Mouse (Mus musculus): ENCODE results near the gene Gsx2.

The Gsx2 gene

DNA sequence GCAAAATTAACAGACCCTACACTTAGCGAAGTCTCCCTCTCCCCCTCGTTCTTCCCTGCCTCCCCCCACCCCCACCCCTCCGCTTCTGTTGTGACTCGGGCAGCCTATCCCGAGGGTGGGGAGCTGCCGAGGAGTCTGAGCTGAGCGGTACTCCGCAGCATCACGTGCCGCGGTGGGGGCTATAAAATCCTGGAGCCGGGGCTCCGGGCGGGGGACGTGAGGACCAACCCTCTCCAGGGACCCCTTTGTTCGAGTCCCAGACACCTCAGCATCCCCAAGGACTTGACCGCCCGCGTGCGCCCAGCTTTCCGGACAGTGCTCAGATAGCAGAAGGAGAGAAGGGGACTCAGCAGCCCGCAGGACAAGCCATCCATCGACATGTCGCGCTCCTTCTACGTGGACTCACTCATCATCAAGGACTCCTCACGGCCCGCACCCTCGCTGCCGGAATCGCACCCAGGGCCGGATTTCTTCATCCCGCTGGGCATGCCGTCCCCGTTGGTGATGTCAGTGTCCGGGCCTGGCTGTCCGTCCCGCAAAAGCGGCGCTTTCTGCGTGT lies at the start of gene Gsx2:
Gene Gsx2 (plus strand): TSS at position 219 of the 559 bp plus-strand sequence.
- DNase-seq, result no peak

DNA sequence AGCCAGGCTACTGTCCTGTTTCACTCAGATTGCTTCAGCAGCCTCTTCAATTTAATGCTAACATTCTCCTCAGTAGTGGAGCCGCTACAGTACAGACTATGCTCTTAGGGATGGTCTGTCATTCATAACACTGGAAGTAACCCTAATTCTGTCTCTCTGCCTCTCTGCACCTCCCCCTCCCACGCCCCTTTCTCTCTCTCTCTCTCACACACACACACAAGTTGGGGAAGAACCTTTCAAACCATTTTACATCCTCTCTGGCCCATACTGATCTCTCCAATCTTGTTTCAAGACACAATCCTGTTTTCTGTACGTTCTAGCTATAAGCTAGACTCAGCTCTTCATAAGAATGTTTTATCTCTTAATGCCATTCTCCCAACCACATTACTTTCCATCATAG lies 39.9 kb upstream of the Gsx2 start:
- DNase-seq, result no peak

DNA sequence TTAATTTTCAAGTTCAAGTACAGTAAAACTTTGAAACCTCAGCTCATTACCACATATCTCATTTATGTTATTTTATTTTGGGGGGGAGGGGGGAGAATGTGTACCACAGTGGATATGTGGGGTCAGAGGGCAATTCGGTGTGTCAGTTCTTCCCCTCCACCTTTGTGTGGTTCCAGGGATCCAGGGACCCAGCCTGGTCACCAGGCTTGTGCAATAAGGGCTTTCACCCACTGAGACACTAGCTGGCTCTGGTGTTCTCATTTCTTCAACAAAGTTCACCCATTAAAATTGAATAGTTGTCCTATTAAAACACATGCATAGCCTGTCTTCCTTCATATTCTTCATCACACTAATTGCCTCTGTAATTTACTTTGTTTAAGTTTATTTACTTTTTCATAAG lies 36.1 kb upstream of the Gsx2 start:
- DNase-seq, result no peak

DNA sequence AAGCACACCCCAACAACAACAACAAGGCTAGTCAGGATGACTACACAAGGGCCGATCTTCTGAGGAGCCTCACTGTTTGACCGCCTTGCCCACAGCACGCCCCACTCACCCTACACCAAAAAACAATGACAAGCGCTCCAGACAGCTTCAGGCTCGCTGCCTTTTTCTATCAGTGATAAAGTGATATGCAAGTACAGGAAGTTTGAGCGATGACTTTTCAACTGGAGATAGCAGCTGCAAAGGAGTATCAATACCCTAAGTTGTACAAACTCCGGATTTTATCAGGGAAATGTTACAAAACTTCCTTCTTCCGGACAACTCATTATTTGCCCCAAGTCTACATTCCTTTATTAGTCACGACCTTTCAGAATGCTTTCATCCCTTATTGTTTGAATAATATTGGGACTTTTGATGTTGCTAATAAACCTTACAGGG lies 32.4 kb upstream of the Gsx2 start:
- DNase-seq, result no peak

DNA sequence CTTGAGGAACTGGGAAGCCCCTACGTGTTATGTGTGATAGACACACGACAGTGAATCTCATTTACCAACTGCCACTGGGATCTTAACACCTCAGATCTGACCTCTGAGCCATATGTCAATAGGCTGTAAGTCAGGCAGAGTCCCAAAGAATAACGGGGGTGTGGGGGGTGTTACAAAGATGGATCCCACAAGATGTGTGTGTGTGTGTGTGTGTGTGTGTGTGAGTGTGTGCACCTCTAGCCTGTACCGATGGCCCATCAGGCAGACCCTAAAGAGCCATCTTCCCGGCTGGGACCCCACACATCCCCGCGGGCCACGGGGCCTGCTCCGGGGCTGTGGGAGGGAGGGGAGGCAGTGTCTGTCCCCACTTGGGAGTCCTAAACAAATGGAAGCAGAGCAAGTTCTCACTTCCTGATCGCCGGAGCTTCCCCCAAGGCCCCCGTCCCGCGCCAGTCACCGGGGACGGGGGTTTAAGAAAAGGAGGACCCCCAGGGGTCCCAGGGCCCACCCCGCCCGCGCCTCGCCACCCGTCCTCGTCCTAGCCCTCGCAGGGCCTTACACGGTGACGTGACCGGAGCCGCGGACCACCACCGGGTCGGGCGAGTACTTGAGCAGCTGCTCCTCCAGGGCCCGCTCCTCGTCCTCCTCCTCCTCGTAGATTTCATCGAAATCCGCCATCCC lies 31.6 kb upstream of the Gsx2 start:
- peak; percentile 59 for DNase-seq

DNA sequence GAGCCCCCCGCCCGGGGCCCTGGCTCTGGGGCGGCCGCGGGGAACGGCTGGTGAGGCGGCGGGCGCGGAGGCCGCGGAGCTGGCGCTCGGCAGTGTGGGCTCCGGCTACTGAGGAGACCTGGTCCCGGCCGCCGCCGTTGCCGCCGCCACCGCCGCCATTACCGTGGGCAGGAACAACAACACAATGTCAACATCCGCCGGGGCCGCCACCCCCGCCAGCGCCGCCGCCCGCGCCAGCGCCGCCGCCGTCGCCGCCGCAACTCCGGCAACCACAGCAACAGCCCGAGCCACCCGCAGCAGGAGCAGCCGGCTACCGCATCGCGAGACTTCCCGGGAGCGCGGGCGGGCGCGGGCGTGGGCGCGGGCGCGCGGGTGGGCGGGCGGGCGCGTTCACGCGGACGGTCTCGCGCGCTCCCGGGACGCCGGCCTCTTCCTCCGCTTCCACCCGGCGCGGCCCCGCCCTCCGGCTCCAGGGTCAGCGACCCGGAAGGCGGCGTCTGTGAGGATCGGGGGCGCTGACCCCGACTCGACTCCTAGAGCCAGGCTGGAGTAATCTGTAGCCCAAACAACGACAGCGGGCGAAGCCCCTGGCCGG lies 31.0 kb upstream of the Gsx2 start, which contains the start of gene Chic2:
Gene Chic2 (minus strand): TSS at position 465 of the 595 bp plus-strand sequence.
- peak; percentile 89 for DNase-seq

DNA sequence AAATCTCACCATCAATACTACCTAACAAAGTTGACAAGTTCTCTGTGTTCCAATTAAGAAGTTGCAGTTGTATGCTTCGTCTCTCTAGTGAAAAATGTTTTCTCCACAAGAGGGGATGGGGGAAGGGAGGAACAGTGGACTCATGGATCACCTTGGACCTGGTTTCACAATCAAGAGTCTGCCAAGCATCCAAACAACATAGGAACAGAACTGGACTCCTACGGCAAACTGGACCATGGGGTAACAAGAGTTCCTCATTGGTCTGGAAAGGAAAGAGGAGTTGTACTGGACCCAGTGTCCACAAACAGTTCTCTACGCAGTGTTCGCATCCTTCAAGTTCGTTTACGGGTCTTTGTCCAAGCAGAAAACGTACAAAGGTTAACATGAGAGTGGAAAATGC lies 30.0 kb upstream of the Gsx2 start:
- DNase-seq, result no peak

DNA sequence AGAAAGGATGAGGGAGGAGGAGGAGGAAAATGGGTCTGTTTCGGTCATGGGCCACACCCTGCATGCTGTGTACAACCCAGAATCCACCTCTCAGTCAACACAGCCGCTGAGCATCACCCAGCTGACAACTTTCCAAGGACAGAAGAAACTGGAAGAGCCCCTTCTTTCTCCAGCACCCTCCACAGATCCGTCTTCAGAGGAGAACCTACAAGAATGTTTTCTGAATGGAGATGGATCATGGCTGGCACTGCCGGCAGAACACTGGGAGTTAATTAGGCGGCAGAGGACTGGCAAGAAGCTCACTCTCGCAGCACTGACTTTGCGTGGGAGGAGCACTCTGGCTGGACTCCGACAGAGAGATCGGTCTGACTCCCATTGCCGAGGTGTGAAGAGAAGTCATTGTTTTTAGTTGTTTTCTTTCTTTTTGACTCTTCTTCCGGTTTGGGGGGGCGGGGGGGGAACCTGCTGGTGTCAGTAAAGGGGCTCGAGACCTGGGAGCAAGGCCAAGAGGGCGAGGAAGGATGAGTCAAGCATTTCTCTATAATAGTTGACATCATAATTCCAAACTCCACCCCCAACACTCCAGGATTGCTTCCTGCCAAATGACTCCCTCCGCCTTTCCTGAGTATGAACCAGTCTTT lies 28.6 kb upstream of the Gsx2 start:
- DNase-seq, result no peak

DNA sequence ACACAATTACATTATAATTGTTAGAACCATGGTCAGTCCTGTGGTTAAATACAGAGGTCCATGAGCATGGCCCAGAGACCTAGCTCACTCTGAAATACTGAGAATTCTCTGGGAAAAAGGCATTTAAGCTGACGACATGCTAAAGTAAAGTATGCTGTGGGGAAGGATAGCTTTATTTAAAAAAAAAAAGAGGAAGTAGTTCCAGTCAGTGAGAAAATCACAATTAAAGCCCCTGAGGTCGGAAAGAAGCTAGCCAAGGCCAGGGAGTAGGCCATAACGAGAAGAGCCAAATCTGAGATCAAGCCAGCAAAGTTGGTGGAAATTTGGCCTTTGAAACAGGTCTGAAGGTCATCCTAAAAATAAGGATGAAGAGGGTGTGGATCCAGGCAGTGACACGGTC lies 24.3 kb upstream of the Gsx2 start:
- no peak for DNase-seq

DNA sequence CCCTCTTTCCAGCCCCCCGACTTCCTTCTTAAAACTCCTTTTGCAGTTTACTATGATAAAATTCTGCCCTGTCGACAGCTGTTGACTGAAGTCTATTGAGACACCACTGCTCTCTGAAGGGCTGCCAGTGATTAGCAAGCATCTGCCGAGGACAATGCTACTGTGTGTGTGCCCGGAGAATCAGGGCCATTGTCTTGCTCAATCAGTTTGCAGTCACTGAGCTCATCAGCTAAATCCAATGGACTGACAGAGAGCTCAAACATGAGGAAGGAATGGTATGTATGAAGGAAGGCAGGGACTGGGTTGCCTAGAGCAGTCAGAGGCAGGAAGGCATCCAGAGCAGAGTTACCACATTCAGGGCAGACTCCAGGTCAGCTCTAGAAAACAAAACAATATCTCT lies 12.2 kb upstream of the Gsx2 start:
- DNase-seq, result no peak

DNA sequence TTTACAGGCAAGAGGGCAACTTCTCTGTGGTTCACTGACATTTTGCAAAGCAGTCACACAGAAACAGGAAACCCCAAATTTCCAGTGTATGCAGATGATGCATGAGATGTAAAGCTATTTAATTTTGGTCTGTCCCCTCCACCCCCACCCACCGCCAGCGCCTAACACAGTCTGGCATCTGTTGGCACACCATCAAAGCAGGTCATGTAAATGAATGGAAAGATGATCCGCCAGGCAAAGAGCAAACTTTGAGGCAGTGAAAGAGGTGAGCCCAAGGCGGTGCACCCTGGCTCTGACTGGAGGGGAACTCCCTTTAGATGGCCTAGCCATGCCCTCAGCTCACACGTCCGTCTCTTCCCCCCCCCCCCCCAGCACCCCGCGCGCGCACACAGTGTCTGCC lies 8.7 kb upstream of the Gsx2 start:
- peak; percentile 35 for DNase-seq

DNA sequence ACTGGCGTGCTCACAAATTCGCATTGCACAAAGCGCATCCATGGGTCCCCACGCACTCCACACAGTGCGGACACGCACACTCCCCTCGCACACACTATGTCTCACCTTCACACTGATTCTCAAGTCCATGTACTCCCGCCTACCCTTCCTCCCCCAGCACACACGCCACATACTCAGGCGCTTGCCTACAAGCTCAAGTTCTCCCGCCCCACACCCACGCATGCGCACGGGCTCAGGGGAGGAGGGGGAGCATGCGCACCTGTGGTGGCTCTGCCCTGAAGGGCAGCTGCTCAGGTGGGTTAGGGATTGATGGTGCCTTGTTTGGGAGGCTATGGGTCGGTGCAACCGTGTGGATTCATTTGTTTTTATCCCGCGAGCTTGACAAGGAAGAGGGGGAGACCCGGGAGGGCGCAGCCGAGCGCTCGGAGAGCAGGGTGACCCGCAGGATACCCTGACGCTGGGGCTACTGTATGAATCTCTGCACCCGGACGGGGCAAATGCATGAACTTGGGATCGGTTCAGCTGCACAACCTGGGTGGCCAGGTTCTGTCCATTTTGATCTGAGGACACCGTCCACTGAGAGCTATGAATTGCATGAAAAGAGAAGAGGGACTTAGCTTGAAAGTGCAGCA lies 8.2 kb upstream of the Gsx2 start:
- peak; percentile 92 for DNase-seq

DNA sequence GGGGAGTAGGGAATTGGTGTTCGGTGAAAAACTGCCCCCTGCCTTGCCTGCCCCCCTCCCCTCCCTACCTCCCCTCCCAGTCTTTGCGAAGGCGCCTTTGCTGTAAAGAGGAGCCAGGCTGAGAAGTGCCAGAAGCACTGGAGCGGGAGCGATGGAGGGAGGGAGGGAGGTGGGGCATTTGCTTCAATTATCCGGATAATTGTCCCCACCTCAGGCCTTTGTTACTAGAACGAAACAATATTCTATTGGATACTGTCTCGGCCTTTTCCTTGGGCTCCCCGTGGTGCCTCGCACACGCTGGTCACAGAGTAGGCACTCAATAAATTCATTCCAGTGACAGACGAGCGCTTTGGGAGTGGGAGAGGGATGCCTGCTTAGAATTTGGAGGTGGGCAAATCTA lies 5.3 kb upstream of the Gsx2 start:
- no peak for DNase-seq

DNA sequence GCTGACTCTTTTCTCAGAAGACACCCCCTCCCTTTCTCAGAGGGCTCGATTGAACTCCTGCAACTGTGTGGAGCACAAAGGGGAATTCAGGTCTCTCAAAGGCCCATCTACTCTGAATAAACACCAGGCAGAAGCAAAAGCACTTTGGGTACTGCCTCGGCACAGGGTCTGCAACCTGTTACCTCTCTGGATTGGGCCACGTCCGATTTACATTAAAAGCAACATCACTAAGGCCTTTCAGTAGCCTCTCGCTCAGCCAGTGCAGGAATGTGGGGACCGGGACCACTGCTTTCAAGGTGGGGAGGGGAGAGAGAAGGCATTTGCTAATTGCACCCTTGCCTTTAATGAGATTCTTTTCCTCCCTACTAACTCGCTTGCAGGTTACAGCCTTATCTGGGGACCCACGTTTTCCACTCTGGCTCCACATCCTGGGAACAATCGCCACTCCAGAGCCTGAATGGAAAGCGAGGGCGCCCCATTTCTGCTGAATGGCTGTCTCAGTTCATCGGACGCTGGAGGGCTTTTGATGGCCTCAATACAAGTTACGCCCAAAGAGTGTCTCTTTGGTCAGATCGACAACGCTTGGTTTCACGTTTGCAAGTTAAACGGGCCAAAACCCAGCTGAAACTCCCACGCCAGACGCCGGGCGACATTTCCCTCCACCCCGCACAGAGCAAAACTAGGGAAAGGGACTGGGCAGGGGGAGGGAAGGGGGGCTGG lies 4.6 kb upstream of the Gsx2 start:
- DNase-seq, result no peak

DNA sequence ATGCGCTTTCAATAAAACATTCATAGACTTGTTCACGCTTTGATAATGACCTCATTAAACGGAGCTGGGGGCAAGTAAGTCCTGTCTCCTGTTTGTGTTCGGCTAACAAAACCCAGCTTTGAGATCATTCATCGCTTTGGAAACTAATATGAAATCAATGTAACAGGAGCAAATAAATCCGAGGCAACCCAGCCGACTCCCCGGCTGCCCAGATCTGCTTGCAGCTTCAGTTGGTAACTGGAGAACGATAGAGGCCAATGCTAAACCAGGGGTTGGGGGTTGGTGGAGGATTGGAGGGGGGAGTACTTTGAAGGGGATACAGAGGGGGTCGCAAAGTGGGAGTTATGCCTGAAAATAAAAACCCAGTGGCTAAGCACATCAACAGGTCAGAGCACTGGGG lies 3.5 kb upstream of the Gsx2 start:
- DNase-seq, result no peak

DNA sequence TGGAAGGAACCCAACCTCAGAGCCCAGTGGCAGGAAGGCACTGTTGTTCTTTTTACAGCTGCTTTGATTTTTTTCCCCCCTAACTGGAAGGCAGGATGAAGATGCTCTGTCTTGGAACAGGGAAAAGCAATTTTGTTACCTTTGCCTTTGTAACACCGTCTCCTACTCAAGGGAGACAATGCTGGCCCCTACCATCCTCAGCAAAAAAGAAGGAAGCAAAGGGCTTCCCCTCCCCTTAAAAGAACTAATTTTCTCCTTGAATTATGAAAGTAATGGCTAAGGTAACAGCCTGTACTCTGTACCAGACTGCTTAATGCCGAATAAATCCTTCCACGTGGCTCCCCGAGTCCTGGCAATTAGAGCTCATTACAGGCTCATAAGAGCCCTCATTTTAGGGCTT lies 2.9 kb upstream of the Gsx2 start:
- DNase-seq, result no peak

DNA sequence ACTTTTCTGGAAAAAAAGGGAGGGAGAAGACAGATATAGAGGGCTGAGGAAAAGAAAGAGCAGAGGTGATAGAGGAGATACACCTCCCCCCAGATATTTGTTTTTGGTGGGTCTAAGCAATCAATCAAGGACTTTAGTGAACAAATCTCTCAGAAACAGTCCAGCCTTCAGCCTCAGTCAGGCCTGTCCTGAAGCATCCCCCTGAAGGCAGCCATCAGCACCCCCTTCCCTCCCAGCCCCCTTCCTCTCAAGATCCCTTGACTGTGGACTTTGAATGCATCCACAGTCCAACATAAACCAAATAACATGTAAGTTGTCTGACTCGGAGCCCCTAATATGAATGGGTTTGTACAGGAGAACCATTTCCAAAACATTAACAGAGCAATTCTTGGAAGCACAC lies 2.2 kb upstream of the Gsx2 start:
- DNase-seq, result no peak

DNA sequence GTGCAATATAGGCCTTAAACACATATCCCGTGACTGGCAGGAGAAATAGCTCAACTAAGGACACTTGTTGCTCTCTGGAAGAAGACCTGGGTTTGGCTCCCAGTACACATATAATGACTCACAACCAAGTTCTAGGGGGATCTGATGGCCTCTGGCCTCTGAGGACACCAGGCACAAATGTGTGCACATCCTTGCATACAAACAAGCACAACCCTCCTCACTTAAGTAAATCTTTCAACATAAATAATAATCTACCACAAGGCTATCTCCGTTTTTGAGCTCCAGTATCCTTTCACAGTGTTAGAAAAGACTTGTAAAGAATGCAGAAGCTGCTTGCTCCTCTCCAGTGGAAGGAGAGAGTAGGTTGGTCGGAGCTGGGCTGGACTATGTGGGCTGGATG lies 1.7 kb upstream of the Gsx2 start:
- no peak for DNase-seq

DNA sequence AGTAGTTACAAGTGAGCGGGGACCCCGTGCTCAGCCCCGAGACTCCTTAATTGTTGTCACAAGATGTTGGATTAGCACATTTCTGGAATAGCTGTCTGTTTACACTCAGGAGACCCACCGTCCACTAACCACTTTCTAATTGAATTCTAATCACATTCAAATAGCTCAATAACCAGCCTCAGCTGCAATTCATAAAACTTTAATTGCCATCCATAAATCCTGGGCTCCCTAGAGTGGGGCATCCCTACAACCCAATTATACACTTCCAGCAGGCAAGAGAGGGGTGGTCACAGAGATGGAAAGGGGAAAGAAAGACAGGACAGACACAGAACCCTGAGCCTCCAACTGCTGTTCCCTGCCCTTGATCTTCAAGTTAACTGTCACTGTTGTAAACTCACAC lies 1.3 kb upstream of the Gsx2 start:
- DNase-seq, result no peak

DNA sequence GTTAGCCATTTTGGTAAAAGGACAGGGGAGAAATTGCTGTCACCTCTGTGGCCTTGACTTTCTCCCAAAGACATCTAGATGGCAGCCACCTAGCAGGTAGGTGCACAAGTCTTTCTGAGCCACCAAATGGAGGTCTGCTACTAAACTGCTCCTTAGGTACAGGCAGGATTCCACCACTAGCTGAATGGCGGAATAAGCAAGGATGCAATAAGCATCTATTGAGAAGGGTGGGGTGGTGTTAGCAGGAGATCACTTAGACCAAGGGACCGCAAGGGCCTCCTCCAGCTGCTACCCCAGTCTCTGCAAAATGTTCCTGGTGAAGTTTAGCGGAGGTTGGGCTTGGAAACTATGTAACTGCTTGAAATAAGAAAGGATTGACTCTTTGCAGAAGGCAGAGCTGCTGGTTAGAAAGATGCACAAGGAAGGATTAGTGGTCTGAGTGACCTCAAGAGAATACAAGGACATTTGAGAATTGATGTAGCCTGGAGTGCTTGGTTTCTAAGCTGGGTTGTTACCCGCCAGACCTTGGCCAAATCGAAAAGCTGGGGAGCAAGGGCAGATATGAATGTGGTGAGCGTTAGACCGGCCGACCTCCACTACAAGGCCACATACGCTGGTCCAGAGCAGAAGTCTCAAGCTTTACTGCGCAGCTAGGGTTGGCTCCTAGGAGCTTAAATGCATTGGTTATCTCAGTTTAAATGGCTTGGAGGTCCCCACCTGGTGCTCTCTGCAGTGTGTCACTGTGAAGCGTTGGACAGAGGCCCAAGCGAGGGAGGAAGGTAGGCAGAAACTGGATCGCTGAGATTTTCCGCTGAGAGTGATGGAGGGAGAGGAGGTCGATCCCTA lies 641 bp upstream of the Gsx2 start:
- no peak for DNase-seq

DNA sequence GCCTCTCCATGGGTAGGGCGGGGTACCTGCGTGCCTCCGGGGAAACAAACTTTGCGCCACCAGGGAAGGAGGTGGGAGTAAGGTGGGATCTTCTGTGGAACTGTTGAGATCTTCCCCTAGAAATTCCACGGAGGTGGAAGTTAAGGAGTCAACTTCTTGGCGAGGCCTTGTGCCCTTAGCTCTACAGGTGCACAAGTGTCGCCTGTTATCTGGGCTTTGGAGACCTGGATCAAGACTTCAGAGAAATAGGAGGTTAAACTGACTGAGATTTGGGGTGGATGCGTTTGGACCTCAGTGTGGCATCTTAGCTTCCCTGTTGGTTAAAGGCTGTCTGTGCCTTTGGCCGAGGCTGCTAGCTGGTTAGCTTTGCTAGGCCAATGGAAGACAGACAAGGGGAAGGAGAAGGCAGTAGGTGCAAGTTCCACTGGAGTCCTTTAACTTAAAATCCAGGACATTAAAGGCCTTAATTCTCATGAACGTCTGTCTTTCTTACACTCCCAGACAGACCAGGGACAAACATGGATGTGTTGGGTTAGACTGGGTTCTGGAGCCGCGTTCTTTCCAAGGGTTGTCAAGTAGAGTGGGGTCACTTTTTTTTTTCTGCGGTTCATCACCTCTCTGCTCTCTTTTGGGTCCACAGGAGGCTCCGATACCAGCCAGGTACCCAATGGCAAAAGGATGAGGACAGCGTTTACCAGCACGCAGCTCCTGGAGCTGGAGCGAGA lies 1.1 kb downstream of the Gsx2 start:
- no peak for DNase-seq

DNA sequence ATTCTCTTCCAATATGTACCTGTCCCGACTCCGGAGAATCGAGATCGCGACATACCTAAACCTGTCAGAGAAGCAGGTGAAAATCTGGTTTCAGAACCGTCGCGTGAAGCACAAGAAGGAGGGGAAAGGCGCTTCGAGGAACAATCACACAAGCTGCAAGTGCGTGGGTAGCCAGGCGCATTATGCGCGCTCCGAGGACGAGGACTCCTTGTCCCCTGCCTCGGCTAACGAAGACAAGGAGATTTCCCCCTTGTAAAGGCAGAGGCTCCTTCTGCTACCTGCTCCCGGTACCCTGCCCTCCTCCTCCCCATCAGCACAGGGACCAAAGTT lies 1.6 kb downstream of the Gsx2 start:
- DNase-seq, result no peak
